Mouse (Mus musculus): ENCODE measurements at regions not wholly inside any gene's neighbourhood (a gene's known extent, or its start where the extent isn't known, plus 50 kb on each side); places are given as distances from the start of the nearest gene placed in this dataset.

- DNase-seq (ENCODE audit: low read depth, low spot score): no peak
These were observed 111.3 kb upstream of the Vrk1 start for GRCm38 (mm10) chr12:105898580-105899293.

- DNase-seq (ENCODE audit: low read depth, low spot score): no peak
These were observed 110.6 kb upstream of the Vrk1 start for GRCm38 (mm10) chr12:105899294-105899909.

- DNase-seq (ENCODE audit: low read depth, low spot score): no peak
These were observed 109.5 kb upstream of the Vrk1 start for GRCm38 (mm10) chr12:105900479-105900878.

- DNase-seq (ENCODE audit: low read depth, low spot score): no peak
These were observed 107.0 kb upstream of the Vrk1 start for GRCm38 (mm10) chr12:105903072-105903471.

- DNase-seq (ENCODE audit: low read depth, low spot score): no peak
These were observed 103.4 kb upstream of the Vrk1 start for GRCm38 (mm10) chr12:105906584-105906983.

GRCm38 (mm10) chr12:105907851-105908620 is 102.0 kb upstream of the Vrk1 start:
- no peak for DNase-seq (ENCODE audit: low read depth, low spot score)

GRCm38 (mm10) chr12:105911556-105911955 is 98.5 kb upstream of the Vrk1 start:
- no peak for DNase-seq (ENCODE audit: low read depth, low spot score)

GRCm38 (mm10) chr12:105917388-105917963 is 92.6 kb upstream of the Vrk1 start:
- peak; percentile 52 for DNase-seq (ENCODE audit: low read depth, low spot score)

- no peak for DNase-seq (ENCODE audit: low read depth, low spot score)
These were observed 91.3 kb upstream of the Vrk1 start for GRCm38 (mm10) chr12:105918775-105919174.

- DNase-seq (ENCODE audit: low read depth, low spot score): no peak
These were observed 82.8 kb upstream of the Vrk1 start for GRCm38 (mm10) chr12:105927210-105927609.

- no peak for DNase-seq (ENCODE audit: low read depth, low spot score)
These were observed 80.5 kb upstream of the Vrk1 start for GRCm38 (mm10) chr12:105929456-105929921.

- no peak for DNase-seq (ENCODE audit: low read depth, low spot score)
These were observed 74.6 kb upstream of the Vrk1 start for GRCm38 (mm10) chr12:105935441-105935880.

GRCm38 (mm10) chr12:105936812-105937530 is 73.1 kb upstream of the Vrk1 start:
- peak; percentile 41 for DNase-seq (ENCODE audit: low read depth, low spot score)

- no peak for DNase-seq (ENCODE audit: low read depth, low spot score)
These were observed 67.6 kb upstream of the Vrk1 start for GRCm38 (mm10) chr12:105942136-105943076.

- DNase-seq (ENCODE audit: low read depth, low spot score): no peak
These were observed 67.0 kb upstream of the Vrk1 start for GRCm38 (mm10) chr12:105943077-105943433.

GRCm38 (mm10) chr12:105947332-105947731 is 62.7 kb upstream of the Vrk1 start:
- DNase-seq (ENCODE audit: low read depth, low spot score): no peak

- no peak for DNase-seq (ENCODE audit: low read depth, low spot score)
These were observed 61.7 kb upstream of the Vrk1 start for GRCm38 (mm10) chr12:105948322-105948721.

- DNase-seq (ENCODE audit: low read depth, low spot score): no peak
These were observed 54.2 kb upstream of the Vrk1 start for GRCm38 (mm10) chr12:105955764-105956290.

GRCm38 (mm10) chr12:105959756-105960155 is 50.3 kb upstream of the Vrk1 start:
- no peak for DNase-seq (ENCODE audit: low read depth, low spot score)

All from telencephalon, adult 2 months (tissue).